Mouse (Mus musculus) gastrocnemius, adult 18-20 months (tissue): ENCODE results near the gene Slc43a2. TPM values are rescaled to one million over a fixed set of nuclear protein-coding genes. Genes with fewer than 3 reads are reported as not detected.
A peak's percentile ranks its signal among the peaks of the same experiment; 100 is the strongest.

Experiments used
- DNase-seq: peaks from one replicate; pipeline ENCODE4 v3.0.0; 2021; ENCODE audit warnings: low spot score
- long read RNA-seq, 2 experiments: library from polyadenylated mRNA; stranded (forward); transcript quantifications; one replicate each; pipeline ENCODE4 v2.0.0; 2021
- total RNA-seq, 2 experiments: library from RNA; stranded (reverse); gene quantifications; 2 replicates each; pipeline ENCODE4 v1.2.3; 2021

The Slc43a2 gene
- 10 to 100 TPM; 24.0 to 32.2 TPM for total RNA-seq
- long read RNA-seq, experiment 1, full-length matches to known transcripts: 7 of 26 reads
- long read RNA-seq, experiment 1, partial matches to known transcripts: 15 of 26 reads
- long read RNA-seq, experiment 1, other reads (novel, unspliced or antisense): 4 of 26 reads
- long read RNA-seq, experiment 2, full-length matches to known transcripts: 7 of 26 reads
- long read RNA-seq, experiment 2, partial matches to known transcripts: 5 of 26 reads
- long read RNA-seq, experiment 2, other reads (novel, unspliced or antisense): 14 of 26 reads

GRCm38 (mm10) chr11:75531469-75532242 is at the start of gene Slc43a2:
Gene Slc43a2 (plus strand): TSS chr11:75531694.
- peak; percentile 92 for DNase-seq

- no peak for DNase-seq
Measured at GRCm38 (mm10) chr11:75486192-75486591, 45.3 kb upstream of the Slc43a2 start.

- DNase-seq: peak; percentile 99
Measured at GRCm38 (mm10) chr11:75486601-75487285, 44.8 kb upstream of the Slc43a2 start, which contains the start of gene Prpf8. Gene Prpf8 (plus strand): TSS chr11:75486816.

- no peak for DNase-seq
Measured at GRCm38 (mm10) chr11:75487496-75487895, 44.0 kb upstream of the Slc43a2 start.

- DNase-seq: no peak
Measured at GRCm38 (mm10) chr11:75494296-75495049, 37.0 kb upstream of the Slc43a2 start.

GRCm38 (mm10) chr11:75498126-75498525 is 33.4 kb upstream of the Slc43a2 start:
- DNase-seq: peak; percentile 48

- no peak for DNase-seq
Measured at GRCm38 (mm10) chr11:75508162-75508561, 23.3 kb upstream of the Slc43a2 start.

- peak; percentile 25 for DNase-seq
Measured at GRCm38 (mm10) chr11:75508904-75509303, 22.6 kb upstream of the Slc43a2 start.

GRCm38 (mm10) chr11:75509741-75510626 is 21.5 kb upstream of the Slc43a2 start, which contains the start of gene Rilp:
Gene Rilp (plus strand): TSS chr11:75510094.
- peak; percentile 92 for DNase-seq

- DNase-seq: peak; percentile 97
Measured at GRCm38 (mm10) chr11:75510627-75510993, 20.9 kb upstream of the Slc43a2 start.

GRCm38 (mm10) chr11:75511213-75511612 is 20.3 kb upstream of the Slc43a2 start:
- peak; percentile 65 for DNase-seq

GRCm38 (mm10) chr11:75512301-75513018 is 19.0 kb upstream of the Slc43a2 start:
- no peak for DNase-seq

- no peak for DNase-seq
Measured at GRCm38 (mm10) chr11:75513336-75513735, 18.2 kb upstream of the Slc43a2 start, which contains the start of gene Scarf1. Gene Scarf1 (plus strand): TSS chr11:75513540.

- no peak for DNase-seq
Measured at GRCm38 (mm10) chr11:75515186-75515585, 16.3 kb upstream of the Slc43a2 start.

- no peak for DNase-seq
Measured at GRCm38 (mm10) chr11:75519834-75520633, 11.5 kb upstream of the Slc43a2 start.

GRCm38 (mm10) chr11:75521609-75522008 is 9.9 kb upstream of the Slc43a2 start:
- DNase-seq: no peak

GRCm38 (mm10) chr11:75522793-75523192 is 8.7 kb upstream of the Slc43a2 start:
- DNase-seq: no peak

- DNase-seq: no peak
Measured at GRCm38 (mm10) chr11:75525531-75526125, 5.9 kb upstream of the Slc43a2 start.
